Mouse (Mus musculus) mature B cell (primary cell): ENCODE data around the gene Nkx6-1.

Experiments used
- in situ Hi-C: fragments of 300-500 bp; cut with MboI; formaldehyde crosslinking; loops from 2 replicates; pipeline ENCODE4 v1.14.3; 2019

The Nkx6-1 gene

DNA sequence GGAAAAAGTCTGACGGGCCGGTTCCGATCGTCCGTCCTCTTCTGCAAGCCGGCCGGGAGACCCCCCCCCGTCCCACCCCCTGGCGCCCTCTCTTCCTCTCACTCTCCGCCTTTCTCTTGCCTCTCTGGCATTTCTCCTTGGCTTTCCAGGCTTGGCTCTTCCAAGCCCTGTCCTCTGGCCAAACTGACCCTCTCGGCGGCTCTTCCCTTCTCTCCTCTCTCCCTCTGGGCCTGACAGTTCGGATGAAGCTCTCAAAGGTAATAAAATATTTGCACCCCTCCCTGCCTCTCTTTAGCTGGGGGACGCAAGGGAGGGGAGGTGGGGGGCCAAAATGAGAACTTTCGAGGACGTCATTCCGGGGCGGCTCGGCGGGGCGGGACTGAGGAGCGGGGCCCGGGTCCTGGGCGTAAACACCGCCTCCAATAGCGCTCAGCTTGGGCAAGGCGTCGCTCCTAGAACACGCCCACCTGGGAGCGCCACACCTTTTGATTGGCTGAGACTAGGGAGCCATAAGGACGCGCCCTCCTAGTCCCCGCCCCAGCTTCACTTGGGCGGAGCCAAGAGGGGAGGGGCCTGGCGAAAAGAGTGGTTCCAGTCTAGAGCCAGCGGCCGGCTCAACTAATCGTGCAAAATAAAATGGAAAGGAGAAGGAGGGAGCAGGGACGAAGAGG, at the start of gene Nkx6-1:
Gene Nkx6-1, minus strand, starts transcription at position 52 of the 671 bp plus-strand sequence.
- in situ Hi-C loops, result no loop called here

DNA sequence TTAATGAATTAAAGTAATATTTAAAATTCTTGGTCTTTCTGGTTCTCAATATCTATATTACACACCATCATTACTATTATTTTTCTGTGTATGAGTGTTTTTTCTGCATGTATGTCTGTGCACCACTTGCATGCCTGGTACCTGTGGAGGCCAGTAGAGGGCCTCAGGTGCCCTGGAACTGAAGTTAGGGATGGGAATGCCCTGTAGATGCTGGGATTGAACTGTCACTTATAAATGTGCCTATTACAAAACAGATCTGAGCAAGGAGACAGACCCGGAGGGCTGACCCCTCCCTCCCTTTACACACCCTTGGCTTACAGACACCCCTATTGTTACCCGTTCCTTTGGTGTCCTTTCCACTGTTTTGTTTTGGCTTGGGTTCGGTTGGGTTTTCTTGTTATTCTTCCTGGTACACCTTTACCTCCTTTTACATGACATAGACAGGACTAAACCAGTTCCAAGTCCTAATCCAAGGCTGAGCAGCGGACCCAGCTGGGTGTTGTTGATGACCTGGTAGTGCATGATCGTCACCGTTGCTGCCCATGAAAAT, 48.3 kb upstream of the Nkx6-1 start:
- in situ Hi-C loops, result no loop called here

DNA sequence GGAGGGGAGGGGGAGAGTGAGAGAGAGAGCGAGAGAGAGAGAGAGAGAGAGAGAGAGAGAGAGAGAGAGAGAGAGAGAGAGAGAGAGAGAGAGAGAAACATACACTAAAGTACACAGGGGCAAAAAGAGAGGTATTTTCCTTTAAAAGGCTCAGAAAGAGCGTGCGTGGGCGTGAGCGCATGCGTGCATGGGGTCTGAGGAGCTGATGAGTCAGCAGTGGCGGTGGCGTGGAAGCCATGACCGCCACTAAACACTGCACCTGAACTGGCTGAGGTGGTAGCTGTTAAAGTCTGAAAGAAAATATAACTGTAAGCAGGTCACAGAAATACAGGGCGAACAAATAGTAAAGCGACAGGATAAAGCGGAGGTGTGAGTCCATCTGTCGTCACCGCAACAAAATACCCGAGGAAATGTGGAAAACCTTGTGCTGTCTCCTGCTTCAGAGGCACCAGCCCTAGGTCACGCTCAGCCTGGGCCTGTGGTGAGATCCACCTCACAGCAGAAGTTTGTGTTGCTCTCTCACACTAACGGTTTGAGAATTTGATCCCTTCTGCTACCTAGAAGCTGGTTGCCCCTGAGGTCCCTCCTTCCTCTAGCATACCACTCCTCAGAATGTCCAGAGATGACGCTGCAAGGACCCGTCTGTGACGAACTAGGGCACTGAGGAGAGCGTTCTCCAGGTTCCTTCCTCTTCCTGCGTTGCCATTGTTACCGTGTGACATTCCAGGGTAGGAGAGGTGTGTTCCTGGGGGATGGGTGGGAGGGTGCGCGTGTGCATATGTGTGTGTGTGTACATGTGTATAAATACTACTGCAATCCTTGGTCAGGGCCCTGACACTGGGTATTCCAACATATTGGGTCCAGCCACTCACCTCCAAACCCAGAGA, 38.8 kb upstream of the Nkx6-1 start:
- in situ Hi-C loops, result no loop called here

DNA sequence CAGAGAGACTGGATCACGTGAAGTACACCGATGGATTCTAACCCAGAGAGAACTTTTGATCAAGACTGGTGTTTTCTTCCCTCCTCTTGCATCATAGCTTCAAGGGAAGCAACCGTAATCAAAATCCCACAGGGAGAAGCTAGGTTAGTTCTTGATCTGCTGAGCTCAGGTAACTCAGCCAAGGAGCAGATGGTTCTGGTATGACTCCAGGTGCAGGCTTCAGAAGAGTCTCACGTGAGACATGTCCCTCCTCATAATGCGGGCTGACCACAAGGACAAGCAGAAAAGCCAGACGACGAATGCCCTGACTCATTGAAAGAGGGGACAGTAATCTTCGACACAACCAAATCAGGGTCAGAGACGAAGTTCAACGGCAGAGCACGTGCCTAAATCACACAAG, 37.8 kb upstream of the Nkx6-1 start:
- in situ Hi-C loops, result no loop called here

DNA sequence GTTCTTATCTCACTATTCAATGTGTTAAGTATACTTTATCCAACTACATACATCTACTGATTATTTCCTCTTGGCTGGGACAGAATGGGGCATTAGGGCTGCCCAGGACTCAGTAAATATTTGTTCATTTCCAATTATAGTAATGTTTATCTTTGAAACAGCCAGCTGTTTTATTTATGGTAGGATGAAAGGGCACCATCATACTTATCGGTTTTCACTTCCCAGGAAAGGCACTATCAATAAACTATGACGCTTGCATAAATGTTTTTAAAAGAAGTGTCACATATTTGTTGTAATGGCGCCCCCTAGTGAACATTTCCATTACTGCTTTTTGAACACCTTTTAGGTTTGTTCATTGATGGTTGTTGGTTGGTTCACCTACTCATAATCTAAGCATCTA, 35.8 kb upstream of the Nkx6-1 start:
- in situ Hi-C loops, result no loop called here

DNA sequence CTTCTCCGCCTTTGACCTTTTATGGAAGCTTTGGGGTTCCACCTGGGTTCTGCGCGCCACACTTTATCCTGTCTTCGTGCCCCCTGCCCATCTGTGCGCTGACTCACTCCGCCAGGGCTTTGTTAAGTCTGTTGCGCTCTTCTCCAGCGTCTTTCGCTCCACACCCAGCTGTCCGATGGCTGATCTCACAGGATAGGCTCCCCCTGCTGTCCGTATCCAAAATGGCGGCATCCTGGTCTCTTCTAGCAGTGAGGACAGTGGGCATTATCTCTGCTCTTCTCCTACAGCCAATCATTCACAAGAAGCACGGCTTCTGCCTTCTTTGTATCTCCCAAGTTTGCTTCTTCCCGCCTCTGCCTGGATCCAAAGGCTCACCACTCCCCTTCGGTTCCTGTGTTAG, 23.8 kb upstream of the Nkx6-1 start:
- in situ Hi-C loops, result no loop called here

DNA sequence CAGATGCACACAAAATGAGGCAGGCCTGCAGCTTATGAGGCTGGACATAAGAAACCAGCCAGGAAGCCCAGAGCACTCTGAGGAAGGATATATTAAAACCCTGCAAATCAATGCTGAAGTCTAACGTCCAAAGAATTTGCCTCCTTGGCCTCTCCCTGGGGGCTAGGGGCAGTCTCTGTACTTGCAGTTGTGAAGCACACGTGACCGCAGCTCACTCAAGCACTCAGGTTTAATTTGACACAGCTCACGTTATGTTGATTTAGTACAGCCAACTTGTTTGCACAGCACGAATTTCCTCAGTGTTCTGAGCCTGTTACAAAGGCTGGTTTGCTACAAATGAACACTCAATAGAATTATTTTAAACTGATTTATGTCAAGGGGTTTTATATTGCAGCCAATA, 18.5 kb upstream of the Nkx6-1 start:
- in situ Hi-C loops, result no loop called here

DNA sequence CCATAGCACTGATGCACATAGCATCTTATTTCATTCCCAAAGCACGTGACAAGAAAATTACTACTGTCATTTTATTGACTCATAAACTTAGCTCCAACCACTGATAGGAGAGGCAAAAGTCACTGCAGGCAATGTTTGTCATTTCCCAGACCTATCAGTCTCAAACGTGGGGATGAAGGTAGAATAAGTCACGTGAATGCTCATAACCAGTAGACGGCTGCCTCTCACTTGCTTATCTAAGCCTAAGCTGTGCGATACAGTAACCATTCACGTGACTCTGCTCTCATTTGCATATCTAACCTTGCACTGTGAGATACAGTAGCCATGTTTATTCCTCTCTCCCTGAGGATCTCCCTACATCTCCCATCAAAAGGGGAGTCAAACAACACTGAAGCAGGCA, 15.5 kb upstream of the Nkx6-1 start:
- in situ Hi-C loops, result no loop called here

DNA sequence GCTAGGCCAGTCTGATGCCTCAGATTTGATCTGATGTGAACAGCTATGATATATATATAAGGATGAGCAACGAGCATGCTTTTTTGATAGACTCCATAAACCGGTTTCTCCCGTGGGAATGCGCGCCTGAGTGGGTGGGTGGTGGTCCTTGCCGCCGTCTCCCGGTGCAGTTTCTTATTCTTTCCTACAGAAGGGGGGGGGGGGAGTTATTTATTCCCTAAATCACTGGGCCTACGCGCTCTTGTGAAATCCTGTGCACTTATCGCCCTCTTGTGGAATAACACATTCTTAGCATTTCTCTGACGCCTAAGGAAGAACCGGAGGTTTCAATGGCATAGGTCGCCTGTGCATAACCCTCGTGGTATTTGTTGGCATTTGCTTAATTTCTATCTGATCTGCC, 4.6 kb upstream of the Nkx6-1 start:
- in situ Hi-C loops, result no loop called here

DNA sequence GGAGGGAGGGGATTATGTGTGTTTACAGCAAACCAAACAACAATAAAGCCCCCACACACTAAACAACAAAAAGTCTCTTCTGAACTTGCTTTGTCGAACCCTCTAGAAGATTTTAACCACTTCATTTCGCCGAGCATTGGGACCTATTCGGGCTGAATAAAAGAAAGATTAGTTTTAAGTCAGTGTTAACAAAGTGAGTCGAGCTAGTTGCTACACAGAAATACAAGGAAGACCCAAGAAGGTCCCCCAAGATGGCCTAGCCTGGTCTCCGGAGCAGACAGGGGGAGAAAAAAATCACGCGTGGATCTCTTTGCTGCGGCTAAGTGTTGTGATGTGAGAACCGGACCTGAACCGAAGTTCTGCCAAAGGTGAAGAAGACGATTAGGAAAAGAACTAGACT, 3.7 kb upstream of the Nkx6-1 start:
- in situ Hi-C loops, result no loop called here

DNA sequence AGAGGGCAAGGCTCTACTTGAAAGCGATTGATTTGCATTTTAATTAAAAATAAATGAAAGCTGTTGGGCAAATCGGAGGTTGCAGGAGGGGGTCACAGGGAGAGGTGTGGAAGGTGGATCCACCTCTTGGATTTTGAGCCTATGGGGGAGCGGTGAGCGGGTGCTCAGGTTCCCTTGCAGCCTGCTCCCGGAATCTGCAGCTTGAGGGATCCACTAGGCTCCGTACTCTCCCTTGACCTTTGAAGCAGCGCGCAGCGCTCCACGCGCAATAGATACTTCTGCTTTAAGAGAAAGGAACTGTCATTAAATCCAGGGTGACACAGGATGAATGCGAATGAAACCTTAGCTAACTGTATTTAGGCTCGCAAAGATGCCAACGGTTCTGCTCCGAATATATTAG, 3.2 kb upstream of the Nkx6-1 start:
- in situ Hi-C loops, result no loop called here

DNA sequence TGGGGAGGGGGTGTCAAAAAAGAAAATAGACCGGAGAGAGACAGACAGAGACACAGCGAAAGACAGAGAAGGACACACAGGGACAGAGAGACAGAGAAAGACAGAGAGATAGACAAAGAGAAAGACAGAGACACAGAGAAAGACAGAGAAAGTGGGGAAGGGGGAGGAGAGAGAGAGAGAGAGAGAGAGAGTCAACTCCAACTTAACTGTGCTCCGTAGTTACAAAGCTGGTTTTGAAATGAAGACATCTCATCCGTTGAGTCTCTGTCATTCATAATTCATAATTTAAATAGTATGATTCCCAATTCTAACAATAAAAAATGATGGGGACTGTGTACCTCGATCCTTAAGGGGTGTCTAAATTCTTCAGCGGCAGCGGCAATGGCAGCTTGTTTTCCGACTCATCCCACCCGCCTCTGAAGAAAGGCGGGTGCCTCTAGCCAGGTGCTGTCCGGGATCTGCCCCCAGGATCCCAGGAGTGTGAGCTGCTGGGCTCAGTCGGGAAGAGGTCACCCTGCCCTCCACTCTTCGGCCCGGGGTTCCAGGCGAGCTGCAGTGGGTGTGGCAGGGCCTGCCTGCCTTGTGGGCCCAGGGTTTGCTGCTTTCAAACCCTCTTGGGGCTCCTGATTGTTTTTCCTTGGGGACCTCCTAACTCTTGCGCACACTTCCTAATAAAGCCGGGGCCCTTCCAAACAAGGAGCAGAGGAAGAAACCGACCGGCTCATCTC, 2.6 kb upstream of the Nkx6-1 start:
- in situ Hi-C loops, result no loop called here

DNA sequence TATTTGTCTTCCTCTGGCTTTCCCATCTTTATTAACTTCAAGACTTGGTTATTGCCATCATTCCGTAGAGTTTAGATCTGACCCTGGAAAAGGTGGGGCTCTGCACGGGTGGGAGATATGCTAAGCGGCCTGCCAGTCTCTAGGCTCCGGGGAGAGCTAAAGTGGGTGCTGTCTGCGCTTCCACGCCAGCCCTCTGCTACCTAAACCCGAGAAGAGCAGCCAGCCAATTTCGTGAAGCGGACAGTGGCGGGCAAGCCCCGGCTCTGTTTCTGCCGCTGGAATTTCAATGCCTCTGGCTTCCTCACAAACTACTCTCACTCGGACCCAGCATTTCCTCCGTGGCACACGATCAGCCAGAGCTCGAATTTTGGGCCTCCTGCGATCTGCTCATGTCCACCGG, 1.9 kb upstream of the Nkx6-1 start:
- in situ Hi-C loops, result no loop called here

DNA sequence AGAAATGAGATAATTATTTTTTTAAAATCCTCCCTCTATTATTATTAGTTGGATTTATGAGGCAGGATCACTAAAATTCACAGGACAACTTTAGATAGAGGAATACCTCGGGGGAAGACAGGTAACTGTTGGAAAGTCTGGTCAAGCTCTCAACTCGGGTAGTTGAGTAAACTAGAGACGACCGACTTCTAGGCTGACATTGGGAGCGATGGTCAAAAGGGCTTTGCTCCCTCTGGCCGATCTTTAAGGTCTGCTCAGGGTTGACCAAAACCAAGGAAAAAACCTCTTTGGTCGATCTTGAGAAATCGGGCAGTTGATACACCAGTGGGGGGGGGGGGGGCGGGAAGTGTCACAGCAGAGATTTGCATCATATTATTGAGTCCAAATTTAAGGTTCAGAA, 1.3 kb upstream of the Nkx6-1 start:
- in situ Hi-C loops, result no loop called here

DNA sequence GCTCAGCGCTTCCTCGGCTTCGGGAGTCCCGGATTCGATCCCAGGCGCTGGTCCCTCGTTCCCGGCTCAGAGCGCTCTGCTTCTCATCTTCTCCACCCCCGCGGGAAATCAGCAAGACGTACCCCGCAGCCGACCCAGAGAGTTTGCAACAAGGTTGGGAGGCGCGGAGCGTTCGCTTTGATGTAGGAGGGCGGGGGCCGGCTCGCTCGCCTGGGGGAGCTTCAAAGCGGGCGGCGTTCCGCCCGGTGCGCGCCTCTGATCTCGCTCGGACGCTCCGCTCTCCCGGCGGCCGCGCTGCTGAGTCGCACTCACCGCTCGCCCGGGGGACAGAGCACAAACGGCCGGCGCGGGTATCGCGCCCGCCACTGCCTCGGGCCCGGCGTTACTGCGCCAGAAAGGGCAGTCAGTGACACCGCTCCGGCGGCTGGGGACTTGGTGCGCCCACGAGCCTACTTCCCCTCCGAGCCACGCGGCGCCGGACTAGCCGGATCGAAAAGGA, 324 bp downstream of the Nkx6-1 start:
- in situ Hi-C loops, result no loop called here

DNA sequence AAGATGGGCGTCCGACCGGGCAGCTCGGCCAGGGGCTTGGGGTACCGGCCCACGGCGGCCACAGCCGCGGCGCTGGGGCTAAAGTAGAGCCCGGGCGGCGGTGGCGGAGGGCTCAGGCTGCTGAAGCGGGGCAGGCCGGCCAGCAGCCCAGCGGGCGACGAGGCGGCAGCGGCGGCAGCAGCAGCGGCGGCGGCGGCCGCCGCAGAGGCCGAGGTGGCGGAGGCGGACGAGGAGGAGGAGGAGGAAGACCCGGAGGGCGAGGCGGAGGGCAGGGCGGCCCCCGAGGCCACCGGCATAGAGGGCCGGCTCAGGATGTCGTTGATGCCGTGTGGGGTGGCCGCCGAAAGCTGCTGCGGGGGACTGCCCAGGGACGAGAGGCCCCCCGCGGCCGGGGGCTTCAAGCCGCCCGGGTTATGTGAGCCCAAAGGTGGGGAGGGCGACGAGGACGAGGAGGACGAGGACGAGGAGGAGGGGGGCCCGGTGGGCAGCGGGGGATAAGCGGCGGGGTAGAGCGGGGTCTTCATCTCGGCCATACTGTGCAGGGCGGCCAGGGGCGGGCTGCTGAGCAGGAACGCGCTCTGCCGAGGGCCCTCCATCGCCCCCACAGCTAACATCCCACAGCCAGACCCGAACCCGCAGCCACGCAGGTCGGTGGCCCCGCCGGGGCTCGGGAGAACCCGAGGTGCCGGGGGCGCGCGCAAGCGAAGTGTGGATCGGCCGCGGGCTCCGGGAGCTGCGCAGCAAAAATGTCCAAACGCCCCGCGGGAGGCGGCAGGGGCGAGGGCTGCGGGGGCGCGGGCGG, 974 bp downstream of the Nkx6-1 start:
- in situ Hi-C loops, result no loop called here

DNA sequence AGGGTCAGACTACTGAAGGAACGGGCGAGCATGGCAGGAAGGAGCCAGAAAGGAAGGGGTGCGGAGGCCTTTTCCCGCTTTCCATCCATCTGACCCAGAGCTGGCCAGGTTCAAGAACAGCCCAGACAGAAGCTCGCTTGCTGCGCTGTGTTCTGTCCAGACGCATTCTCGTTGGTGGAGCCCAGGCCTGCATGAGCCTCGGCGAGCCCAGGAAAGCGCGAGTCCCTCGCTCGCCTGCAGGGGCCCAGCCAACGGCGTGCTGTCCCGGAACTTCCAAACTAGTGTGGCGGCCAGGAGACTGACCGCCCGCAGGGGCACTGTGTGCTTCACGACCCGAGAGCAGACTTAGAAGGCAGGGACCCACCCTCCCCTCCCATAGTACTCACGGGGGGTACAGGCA, 1.6 kb downstream of the Nkx6-1 start:
- in situ Hi-C loops, result no loop called here

DNA sequence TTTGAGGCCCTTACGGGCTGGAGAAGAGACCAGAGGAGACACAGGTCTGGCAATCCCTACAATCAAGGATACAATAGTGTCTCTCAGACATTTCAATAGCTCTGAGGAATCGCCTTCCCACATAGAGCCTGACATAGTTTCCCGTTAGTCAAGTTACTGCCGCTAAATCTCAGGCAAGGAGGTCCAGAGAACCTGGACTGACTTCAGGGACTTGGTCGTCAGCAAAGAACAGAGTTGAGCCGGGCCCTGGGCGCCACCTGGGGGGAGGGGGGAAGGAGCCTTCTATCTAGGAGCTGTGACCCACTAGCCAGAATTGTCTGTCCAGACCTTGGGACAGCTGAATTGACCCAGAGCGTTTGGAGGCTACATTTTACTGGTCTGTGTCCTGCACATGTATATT, 2.3 kb downstream of the Nkx6-1 start:
- in situ Hi-C loops, result no loop called here

DNA sequence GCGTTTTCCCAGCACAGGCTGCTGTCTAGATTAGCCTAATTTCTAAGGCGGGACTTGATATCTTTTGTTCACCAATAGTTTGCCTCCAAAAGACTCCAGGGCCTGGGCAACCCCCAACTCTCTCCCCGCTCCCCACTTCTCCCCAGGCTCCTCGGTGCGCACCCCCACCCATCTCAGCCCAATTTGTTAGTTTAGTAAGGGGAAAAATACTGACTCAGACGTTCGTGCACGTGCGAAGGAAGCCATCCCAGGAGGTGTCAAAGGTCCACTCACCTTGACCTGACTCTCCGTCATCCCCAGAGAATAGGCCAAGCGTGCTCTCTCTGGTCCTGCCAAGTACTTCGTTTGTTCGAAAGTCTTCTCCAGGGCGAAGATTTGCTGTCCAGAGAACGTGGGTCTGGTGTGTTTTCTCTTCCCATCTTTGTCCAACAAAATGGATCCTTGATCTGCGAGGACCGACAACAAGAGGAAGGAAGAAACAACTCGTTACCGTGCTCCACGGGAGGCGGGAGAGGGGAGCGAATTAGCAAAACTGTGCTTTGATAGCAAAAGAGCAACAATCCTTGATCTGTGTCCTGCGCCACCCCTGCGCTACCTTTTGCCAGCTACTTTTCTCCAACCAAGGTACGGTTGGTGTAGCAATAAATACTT, 3.1 kb downstream of the Nkx6-1 start:
- in situ Hi-C loops, result no loop called here

DNA sequence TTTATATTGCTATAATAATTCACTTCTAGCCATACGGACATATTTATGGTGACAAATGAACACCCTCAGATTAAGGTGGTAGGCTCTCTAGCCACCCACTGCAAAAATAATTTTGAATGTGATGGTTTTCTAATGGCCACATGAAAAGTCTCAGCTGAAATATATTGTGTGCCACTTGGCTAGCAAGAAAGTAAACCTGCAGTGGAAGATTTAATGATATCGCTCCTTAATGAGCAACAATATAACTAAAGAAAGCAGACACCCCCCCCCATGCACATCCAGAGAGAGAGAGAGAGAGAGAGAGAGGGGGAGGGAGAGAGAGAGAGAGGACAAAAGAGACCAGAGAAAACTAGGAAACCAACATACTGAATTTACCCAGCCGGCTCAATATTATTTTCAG, 4.1 kb downstream of the Nkx6-1 start:
- in situ Hi-C loops, result no loop called here

DNA sequence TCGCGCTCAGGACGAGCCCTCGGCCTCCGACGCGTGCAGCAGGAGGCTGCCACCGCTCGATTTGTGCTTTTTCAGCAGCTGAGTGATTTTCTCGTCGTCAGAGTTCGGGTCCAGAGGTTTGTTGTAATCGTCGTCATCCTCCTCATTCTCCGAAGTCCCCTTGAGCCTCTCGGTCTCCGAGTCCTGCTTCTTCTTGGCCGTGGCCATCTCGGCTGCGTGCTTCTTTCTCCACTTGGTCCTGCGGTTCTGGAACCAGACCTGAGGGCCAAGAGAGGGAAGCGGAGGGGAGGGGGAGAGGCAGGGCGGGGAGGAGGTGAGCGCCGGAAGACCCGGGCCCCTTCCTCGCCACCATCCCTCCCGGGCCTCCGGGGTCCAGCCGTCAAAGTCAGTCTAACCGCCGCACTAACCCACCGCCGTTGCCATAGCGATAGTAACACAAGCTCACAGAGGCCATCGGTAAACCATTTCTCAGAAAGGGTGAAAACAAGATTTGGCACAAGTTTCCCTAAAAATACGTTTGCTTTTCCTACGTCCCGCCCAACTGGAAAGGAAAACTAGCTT, 5.3 kb downstream of the Nkx6-1 start:
- in situ Hi-C loops, result no loop called here
